Comparison of ENCODE assay signal across 8 mouse cellular contexts in the genomic region with DNA sequence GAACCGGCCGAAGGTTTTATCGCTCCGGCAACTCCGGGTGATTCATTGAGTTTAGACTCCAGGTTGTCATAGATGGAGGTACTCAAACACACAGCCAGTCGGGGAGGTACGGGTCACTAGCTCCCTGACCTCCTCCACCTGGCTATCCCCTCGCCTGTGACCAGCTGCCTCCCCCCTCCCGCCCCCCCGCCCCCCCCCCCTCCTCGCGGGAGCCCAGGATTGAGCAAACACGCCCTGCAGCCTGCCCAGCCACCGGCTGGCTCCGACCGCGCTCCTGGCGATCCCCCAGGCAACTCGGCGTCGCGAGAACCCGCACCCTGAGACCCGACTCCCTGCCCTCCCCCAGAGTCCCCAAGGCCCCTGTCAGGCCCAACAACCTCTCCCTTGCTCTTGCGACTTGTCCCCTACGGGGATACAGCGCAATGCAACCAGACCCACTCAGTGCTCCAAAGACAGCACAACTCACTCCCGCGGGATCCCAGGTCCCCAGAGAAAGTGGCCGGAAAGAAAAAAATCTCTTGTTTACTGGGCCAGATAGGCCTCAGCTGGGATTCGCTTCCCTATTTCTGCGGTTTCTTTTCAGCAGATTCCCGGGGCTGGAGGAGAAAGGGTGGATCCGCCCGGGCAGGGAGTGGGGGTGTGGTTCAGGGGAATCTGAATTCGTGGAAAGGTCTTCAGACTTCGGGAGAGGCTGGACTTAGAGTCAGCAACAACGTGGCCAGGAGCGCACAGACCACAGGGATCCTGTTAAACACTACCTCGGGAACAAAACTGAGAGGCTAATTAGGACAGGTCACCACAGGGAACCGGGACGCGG. TPM values are rescaled to one million over a fixed set of nuclear protein-coding genes. Genes with fewer than 3 reads are reported as not detected.
DNase-seq lines count a peak whose midpoint lies in the region; ATAC-seq and TF ChIP-seq lines count a peak whose summit lies in the region.

A gene (plus strand): TSS at position 701 of the 817 bp plus-strand sequence.

- TF ChIP-seq POLR2A in bone marrow macrophage, adult 2 months (IDR thresholded peaks at IDR 0.05; ENCODE audit: borderline replicate concordance, low read depth, low read length) = no peak

- peak within 1 kb of the TSS; percentile 94 for H3K4me2 ChIP-seq in forebrain, embryonic 15.5 days (replicated peaks)
- H3K4me2 ChIP-seq in limb, embryonic 12.5 days = peak within 1 kb of the TSS; percentile 95
- peak within 1 kb of the TSS; percentile 97 for H3K4me2 ChIP-seq in midbrain, embryonic 14.5 days (ENCODE audit: low read length)

- WGBS in forebrain, embryonic 15.5 days = under 1% methylated on average over 39 of the region's 43 CpGs
- under 1% methylated on average over 37 of the region's 43 CpGs for WGBS in limb, embryonic 12.5 days
- WGBS in midbrain, embryonic 14.5 days = under 1% methylated on average over 38 of the region's 43 CpGs

- H3K27ac ChIP-seq in bone marrow macrophage, adult 2 months (ENCODE audit: insufficient read depth, low read depth, low read length) = peak within 1 kb of the TSS; percentile 48
- H3K27ac ChIP-seq in forebrain, embryonic 15.5 days (replicated peaks) = no peak within 1 kb of the TSS
- H3K27ac ChIP-seq in limb, embryonic 12.5 days = peak within 1 kb of the TSS; percentile 98
- no peak within 1 kb of the TSS for H3K27ac ChIP-seq in midbrain, embryonic 14.5 days (replicated peaks; ENCODE audit: low read depth, low read length)

- H3K9ac ChIP-seq in forebrain, embryonic 15.5 days (replicated peaks) = peak within 1 kb of the TSS; percentile 52
- H3K9ac ChIP-seq in limb, embryonic 12.5 days (replicated peaks) = peak within 1 kb of the TSS; percentile 94
- peak within 1 kb of the TSS; percentile 51 for H3K9ac ChIP-seq in midbrain, embryonic 14.5 days (replicated peaks; ENCODE audit: low read length)

- no peaks in the 10 kb centered on the region for H3K9me3 ChIP-seq in E14TG2a.4 (ENCODE audit: low read length)
- H3K9me3 ChIP-seq in forebrain, embryonic 15.5 days = no peaks in the 10 kb centered on the region
- H3K9me3 ChIP-seq in limb, embryonic 12.5 days = no peaks in the 10 kb centered on the region
- H3K9me3 ChIP-seq in midbrain, embryonic 14.5 days (ENCODE audit: control insufficient read depth, low read length) = no peaks in the 10 kb centered on the region

- H3K36me3 ChIP-seq in E14TG2a.4 (ENCODE audit: insufficient read depth, low read length) = no peaks in the 10 kb centered on the region
- no peaks in the 10 kb centered on the region for H3K36me3 ChIP-seq in forebrain, embryonic 15.5 days
- H3K36me3 ChIP-seq in limb, embryonic 12.5 days = no peaks in the 10 kb centered on the region
- H3K36me3 ChIP-seq in midbrain, embryonic 14.5 days (ENCODE audit: control insufficient read depth, insufficient read depth, low read length) = no peaks in the 10 kb centered on the region

- DNase-seq in heart, postnatal 4 days = peak; percentile 57
- DNase-seq in midbrain, embryonic 14.5 days = peak; percentile 53
- no peak for DNase-seq in left cerebral cortex, adult 8-10 months (ENCODE audit: low spot score in 2 of 2)

- H3K4me1 ChIP-seq in E14TG2a.4 (replicated peaks; ENCODE audit: low read depth, low read length) = peaks cover 62% of the 10 kb centered on the region
- H3K4me1 ChIP-seq in bone marrow macrophage, adult 2 months (ENCODE audit: control insufficient read depth, insufficient read depth, low read length) = peaks cover 6% of the 10 kb centered on the region
- H3K4me1 ChIP-seq in forebrain, embryonic 15.5 days = peaks cover 28% of the 10 kb centered on the region
- peaks cover 49% of the 10 kb centered on the region for H3K4me1 ChIP-seq in limb, embryonic 12.5 days (replicated peaks)
- peaks cover 17% of the 10 kb centered on the region for H3K4me1 ChIP-seq in midbrain, embryonic 14.5 days (ENCODE audit: control insufficient read depth, insufficient read depth, low read length)

- H3K27me3 ChIP-seq in E14TG2a.4 (ENCODE audit: insufficient read depth, low read length) = peaks cover 61% of the 10 kb centered on the region
- peaks cover 47% of the 10 kb centered on the region for H3K27me3 ChIP-seq in forebrain, embryonic 15.5 days
- H3K27me3 ChIP-seq in limb, embryonic 12.5 days = no peaks in the 10 kb centered on the region
- peaks cover 50% of the 10 kb centered on the region for H3K27me3 ChIP-seq in midbrain, embryonic 14.5 days (ENCODE audit: control insufficient read depth, insufficient read depth, low read length)

- TF ChIP-seq CTCF in E14TG2a.4 (conservative IDR thresholded peaks at IDR 0.05; ENCODE audit: low read length) = no peak
- TF ChIP-seq CTCF in bone marrow macrophage, adult 2 months (IDR thresholded peaks at IDR 0.05; ENCODE audit: low read depth, low read length) = no peak

- no peak for ATAC-seq in forebrain, embryonic 15.5 days (replicated peaks)
- ATAC-seq in limb, embryonic 12.5 days (ENCODE audit: insufficient number of reproducible peaks, insufficient read depth, low FRiP score, low TSS enrichment, low read depth) = 0 out of 2 replicates have a peak, but pooled peaks have one; percentile 1
- no peak for ATAC-seq in midbrain, embryonic 14.5 days (ENCODE audit: low FRiP score, low TSS enrichment)
- no peak for ATAC-seq in megakaryocyte-erythroid progenitor cell, adult 5-6 weeks (replicated peaks; ENCODE audit: low FRiP score, low TSS enrichment, poor library complexity, severe bottlenecking)

- H3K4me3 ChIP-seq in E14TG2a.4 (replicated peaks; ENCODE audit: low read length) = peak within 1 kb of the TSS; percentile 86
- peak within 1 kb of the TSS; percentile 66 for H3K4me3 ChIP-seq in bone marrow macrophage, adult 2 months (ENCODE audit: insufficient read depth, low read length)
- peak within 1 kb of the TSS; percentile 67 for H3K4me3 ChIP-seq in forebrain, embryonic 15.5 days
- H3K4me3 ChIP-seq in limb, embryonic 12.5 days (replicated peaks) = peak within 1 kb of the TSS; percentile 85
- peak within 1 kb of the TSS; percentile 52 for H3K4me3 ChIP-seq in midbrain, embryonic 14.5 days (replicated peaks; ENCODE audit: low read depth, low read length)

RNA-seq across cellular contexts. Expression of the gene that starts here (rescaled TPM):
- 35.4 and 38.0 TPM in 2 replicates for polyA plus RNA-seq in bone marrow macrophage, adult 2 months (2012; ENCODE audit: insufficient read depth, insufficient read length, missing spikeins)
- polyA plus RNA-seq in forebrain, embryonic 15.5 days (2015; fragmentation: Nextera tagmentation; extraction: Ambion mirVana) = 6.0 and 6.2 TPM in 2 replicates
- 10 to 100 TPM; 11.9 to 12.1 TPM for total RNA-seq in heart, postnatal 4 days (2021)
- 50.7 and 53.8 TPM in 2 replicates for polyA plus RNA-seq in limb, embryonic 12.5 days (2016; fragmentation: Nextera tagmentation; extraction: Ambion mirVana)
- polyA plus RNA-seq in midbrain, embryonic 14.5 days (2014; fragmentation: Nextera tagmentation; extraction: Ambion mirVana) = 2.1 and 7.0 TPM in 2 replicates
- total RNA-seq in left cerebral cortex, adult 8-10 months (2022) = 1 to 10 TPM; 4.6 to 5.6 (median 5.4) TPM
- not detected in 2 replicates for total RNA-seq in megakaryocyte-erythroid progenitor cell, adult 5-6 weeks (2014; fragmentation: Nextera tagmentation)
- total RNA-seq in megakaryocyte-erythroid progenitor cell, adult 5-6 weeks (2017) = not detected in 2 replicates

Comparison
In these comparisons a context has a peak if more than half of its experiments do, and no peak if none do; other contexts are left out.
1. RNA of the gene that starts here (total RNA-seq): 11.9 to 12.1 TPM in heart, postnatal 4 days and 4.6 to 5.6 TPM in left cerebral cortex, adult 8-10 months; not detected in megakaryocyte-erythroid progenitor cell, adult 5-6 weeks; every median in the first group is over 4 times any median in the second.
2. H3K27ac ChIP-seq: peak in bone marrow macrophage, adult 2 months (single experiment) and limb, embryonic 12.5 days (single experiment); none in forebrain, embryonic 15.5 days (single experiment) and midbrain, embryonic 14.5 days (single experiment).
3. DNase-seq: peak in heart, postnatal 4 days (single experiment) and midbrain, embryonic 14.5 days (single experiment); none in left cerebral cortex, adult 8-10 months (0 of 2).
4. Peak in every context shown above with its lines, with median percentiles within 50 percentile points of each other: H3K4me3 ChIP-seq, H3K4me2 ChIP-seq and H3K9ac ChIP-seq.